Mouse (Mus musculus): ENCODE measurements at regions not wholly inside any gene's neighbourhood (a gene's known extent, or its start where the extent isn't known, plus 50 kb on each side); places are given as distances from the start of the nearest gene placed in this dataset.

- no peak for ATAC-seq (ENCODE audit: low FRiP score, low read depth)
- Histone ChIP-seq H3K4me2 (replicated peaks) (no peak overlapping the region; the same call in 1 of the 2 replicates), H3K9ac (no peak overlapping the region), H3K27me3 (peaks cover 8% of the 10 kb centered on the region; the same call in 1 of the 2 replicates), H3K9me3 (no peaks in the 10 kb centered on the region), H3K4me1 (peaks cover 23% of the 10 kb centered on the region), H3K27ac (no peak overlapping the region), H3K4me3 (no peak overlapping the region), H3K36me3 (no peaks in the 10 kb centered on the region)
- 29% methylated on average over 5 of the region's 5 CpGs for WGBS
These were observed 211.0 kb downstream of the Olfr1505 start for GRCm38 (mm10) chr19:14124250-14124827.

GRCm38 (mm10) chr19:14124986-14125385, 211.7 kb downstream of the Olfr1505 start:
- Histone ChIP-seq H3K27me3 (peaks cover 8% of the 10 kb centered on the region; the same call in 1 of the 2 replicates), H3K9ac (no peak overlapping the region), H3K4me1 (peaks cover 23% of the 10 kb centered on the region), H3K4me2 (replicated peaks) (no peak overlapping the region), H3K4me3 (no peak overlapping the region), H3K36me3 (no peaks in the 10 kb centered on the region), H3K27ac (no peak overlapping the region), H3K9me3 (no peaks in the 10 kb centered on the region)
- ATAC-seq (ENCODE audit: low FRiP score, low read depth), result no peak
- WGBS, result 66% methylated on average over 5 of the region's 5 CpGs

GRCm38 (mm10) chr19:14128397-14129209, 215.3 kb downstream of the Olfr1505 start:
- Histone ChIP-seq H3K4me2 (replicated peaks) (no peak overlapping the region), H3K4me1 (peaks cover 20% of the 10 kb centered on the region), H3K9me3 (no peaks in the 10 kb centered on the region), H3K36me3 (no peaks in the 10 kb centered on the region), H3K4me3 (no peak overlapping the region), H3K27ac (peak overlapping the region; percentile 17; the same call in 1 of the 2 replicates), H3K9ac (no peak overlapping the region), H3K27me3 (peaks cover 3% of the 10 kb centered on the region; the same call in 1 of the 2 replicates)
- ATAC-seq (ENCODE audit: low FRiP score, low read depth), result peak; percentile 76
- WGBS, result 16% methylated on average over 8 of the region's 8 CpGs

GRCm38 (mm10) chr19:14161217-14161616, 247.9 kb downstream of the Olfr1505 start:
- Histone ChIP-seq H3K9ac (no peak overlapping the region), H3K27me3 (no peaks in the 10 kb centered on the region), H3K4me1 (0 out of 2 replicates have a peak, but pooled peaks cover 4% of the 10 kb centered on the region), H3K36me3 (no peaks in the 10 kb centered on the region), H3K27ac (no peak overlapping the region), H3K4me2 (replicated peaks) (no peak overlapping the region), H3K4me3 (no peak overlapping the region), H3K9me3 (no peaks in the 10 kb centered on the region)
- no peak for ATAC-seq (ENCODE audit: low FRiP score, low read depth)
- WGBS, result 68% methylated on average over 3 of the region's 3 CpGs

- Histone ChIP-seq H3K4me2 (replicated peaks) (no peak overlapping the region), H3K9ac (no peak overlapping the region), H3K4me3 (no peak overlapping the region), H3K9me3 (no peaks in the 10 kb centered on the region), H3K27me3 (no peaks in the 10 kb centered on the region), H3K4me1 (0 out of 2 replicates have a peak, but pooled peaks cover 4% of the 10 kb centered on the region), H3K27ac (no peak overlapping the region), H3K36me3 (no peaks in the 10 kb centered on the region)
- 52% methylated on average over 4 of the region's 4 CpGs for WGBS
- ATAC-seq (ENCODE audit: low FRiP score, low read depth), result no peak
These were observed 249.4 kb downstream of the Olfr1505 start for GRCm38 (mm10) chr19:14162773-14163172.

- H3K9ac ChIP-seq, result no peak overlapping the region
- no peaks in the 10 kb centered on the region for H3K27me3 ChIP-seq
- no peaks in the 10 kb centered on the region for H3K9me3 ChIP-seq
- no peak overlapping the region for H3K27ac ChIP-seq
- H3K36me3 ChIP-seq, result no peaks in the 10 kb centered on the region
- H3K4me3 ChIP-seq, result no peak overlapping the region
- WGBS, result 71% methylated on average over 2 of the region's 2 CpGs
- ATAC-seq (ENCODE audit: low FRiP score, low read depth), result no peak
- H3K4me1 ChIP-seq, result 0 out of 2 replicates have a peak, but pooled peaks cover 4% of the 10 kb centered on the region
- H3K4me2 ChIP-seq (replicated peaks), result no peak overlapping the region
These were observed 252.4 kb downstream of the Olfr1505 start for GRCm38 (mm10) chr19:14165775-14166174.

- no peak overlapping the region for H3K4me2 ChIP-seq (replicated peaks)
- WGBS, result 15% methylated on average over 4 of the region's 4 CpGs
- H3K27me3 ChIP-seq, result no peaks in the 10 kb centered on the region
- H3K9me3 ChIP-seq, result no peaks in the 10 kb centered on the region
- H3K9ac ChIP-seq, result no peak overlapping the region
- no peak overlapping the region for H3K4me3 ChIP-seq
- H3K4me1 ChIP-seq, result no peaks in the 10 kb centered on the region
- no peak overlapping the region for H3K27ac ChIP-seq
- no peaks in the 10 kb centered on the region for H3K36me3 ChIP-seq
- ATAC-seq (ENCODE audit: low FRiP score, low read depth), result peak; percentile 57
These were observed 266.9 kb downstream of the Olfr1505 start for GRCm38 (mm10) chr19:14180244-14180643.

GRCm38 (mm10) chr19:14180956-14181355, 267.6 kb downstream of the Olfr1505 start:
- no peak for ATAC-seq (ENCODE audit: low FRiP score, low read depth)
- 68% methylated on average over 3 of the region's 3 CpGs for WGBS
- H3K4me1 ChIP-seq, result no peaks in the 10 kb centered on the region
- H3K9ac ChIP-seq, result no peak overlapping the region
- H3K4me3 ChIP-seq, result no peak overlapping the region
- no peaks in the 10 kb centered on the region for H3K9me3 ChIP-seq
- H3K36me3 ChIP-seq, result no peaks in the 10 kb centered on the region
- H3K27ac ChIP-seq, result no peak overlapping the region
- H3K27me3 ChIP-seq, result no peaks in the 10 kb centered on the region
- no peak overlapping the region for H3K4me2 ChIP-seq (replicated peaks)

GRCm38 (mm10) chr19:14181661-14182415, 268.5 kb downstream of the Olfr1505 start:
- H3K9ac ChIP-seq, result no peak overlapping the region
- H3K4me1 ChIP-seq, result no peaks in the 10 kb centered on the region
- H3K4me2 ChIP-seq (replicated peaks), result no peak overlapping the region
- WGBS, result 87% methylated on average over 6 of the region's 6 CpGs
- no peaks in the 10 kb centered on the region for H3K36me3 ChIP-seq
- H3K4me3 ChIP-seq, result no peak overlapping the region
- no peaks in the 10 kb centered on the region for H3K9me3 ChIP-seq
- no peak overlapping the region for H3K27ac ChIP-seq
- no peaks in the 10 kb centered on the region for H3K27me3 ChIP-seq
- no peak for ATAC-seq (ENCODE audit: low FRiP score, low read depth)

- 83% methylated on average over 3 of the region's 3 CpGs for WGBS
- Histone ChIP-seq H3K27me3 (no peaks in the 10 kb centered on the region), H3K9me3 (no peaks in the 10 kb centered on the region), H3K4me1 (no peaks in the 10 kb centered on the region), H3K4me2 (replicated peaks) (no peak overlapping the region), H3K9ac (no peak overlapping the region), H3K36me3 (no peaks in the 10 kb centered on the region), H3K4me3 (no peak overlapping the region), H3K27ac (no peak overlapping the region)
- no peak for ATAC-seq (ENCODE audit: low FRiP score, low read depth)
These were observed 278.5 kb downstream of the Olfr1505 start for GRCm38 (mm10) chr19:14191820-14192219.

GRCm38 (mm10) chr19:14197864-14198263, 284.5 kb downstream of the Olfr1505 start:
- no peaks in the 10 kb centered on the region for H3K27me3 ChIP-seq
- no peaks in the 10 kb centered on the region for H3K4me1 ChIP-seq
- no peak overlapping the region for H3K4me3 ChIP-seq
- H3K36me3 ChIP-seq, result no peaks in the 10 kb centered on the region
- H3K9me3 ChIP-seq, result no peaks in the 10 kb centered on the region
- no peak overlapping the region for H3K9ac ChIP-seq
- 92% methylated on average over 3 of the region's 3 CpGs for WGBS
- ATAC-seq (ENCODE audit: low FRiP score, low read depth), result no peak
- H3K27ac ChIP-seq, result no peak overlapping the region
- no peak overlapping the region for H3K4me2 ChIP-seq (replicated peaks)

GRCm38 (mm10) chr19:14220507-14220909, 307.2 kb downstream of the Olfr1505 start:
- H3K4me3 ChIP-seq, result no peak overlapping the region
- H3K9ac ChIP-seq, result no peak overlapping the region
- H3K36me3 ChIP-seq, result no peaks in the 10 kb centered on the region
- no peaks in the 10 kb centered on the region for H3K9me3 ChIP-seq
- no peak overlapping the region for H3K27ac ChIP-seq
- 65% methylated on average over 4 of the region's 4 CpGs for WGBS
- no peak overlapping the region for H3K4me2 ChIP-seq (replicated peaks)
- H3K4me1 ChIP-seq, result 0 out of 2 replicates have a peak, but pooled peaks cover 5% of the 10 kb centered on the region
- H3K27me3 ChIP-seq, result no peaks in the 10 kb centered on the region
- ATAC-seq (ENCODE audit: low FRiP score, low read depth), result no peak

All from limb, embryonic 13.5 days (tissue).